Mouse (Mus musculus) E14TG2a.4 (cell line): ENCODE measurements around the gene Btg3.

Source experiments
- CTCF ChIP-seq: conservative IDR thresholded peaks from 2 replicates; pipeline ENCODE4 v1.5.1; 2014; ENCODE audit warnings: low read length
- POU5F1 ChIP-seq: IDR thresholded peaks from 2 replicates; pipeline ENCODE4 v1.6.1; 2014; ENCODE audit warnings: low read length, borderline replicate concordance

DNA sequence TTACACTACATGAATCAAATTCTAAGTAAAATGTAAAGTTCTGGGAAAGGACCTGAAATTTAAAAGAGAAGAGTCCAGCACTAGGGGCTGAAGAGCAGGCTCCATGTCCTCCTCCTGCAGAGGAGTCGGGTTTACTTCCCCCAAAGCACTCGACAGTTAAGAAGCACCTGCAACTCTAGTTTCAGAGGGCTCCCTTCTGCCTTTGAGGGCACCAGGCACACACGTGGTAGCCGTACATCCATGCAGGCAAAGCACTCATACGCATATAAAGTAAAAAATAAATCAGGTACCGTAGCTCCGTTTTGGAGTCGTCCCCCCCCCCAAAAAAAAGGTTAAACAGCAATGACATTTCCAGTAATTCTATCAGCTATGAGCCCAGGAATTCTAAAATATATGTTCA is 3.2 kb downstream of the Btg3 start:
- TF ChIP-seq CTCF: no peak
- TF ChIP-seq POU5F1: no peak
